Mouse (Mus musculus) stomach, embryonic 15.5 days (tissue): ENCODE measurements around the gene Rps6kc1. TPM values are rescaled to one million over a fixed set of nuclear protein-coding genes. Genes with fewer than 3 reads are reported as not detected.

Experiments used
- polyA plus RNA-seq: library from polyadenylated mRNA; unstranded; fragments of >200 nt; fragmentation: Nextera tagmentation; extraction: Ambion mirVana; gene quantifications from 2 replicates; pipeline ENCODE4 v1.2.1, GENCODE M21; 2015

Gene Rps6kc1
- polyA plus RNA-seq, 1 experiment from 2014 or later: 10.6 TPM

Other genes with a start within 250 kb of the Rps6kc1 start
- 35.1 and 37.5 TPM in 2 replicates for gene Angel2, start 13.3 kb upstream of the Rps6kc1 start, polyA plus RNA-seq
- gene Vash2, start 67.5 kb upstream of the Rps6kc1 start, polyA plus RNA-seq: 18.5 and 20.1 TPM in 2 replicates
- gene Flvcr1, start 114.4 kb upstream of the Rps6kc1 start, polyA plus RNA-seq: 6.4 TPM in 2 replicates
- not detected in 2 replicates for gene Spata45, start 124.9 kb upstream of the Rps6kc1 start, polyA plus RNA-seq
- 11.8 and 15.1 TPM in 2 replicates for gene Tatdn3, start 151.2 kb upstream of the Rps6kc1 start, polyA plus RNA-seq
- 18.3 and 18.6 TPM in 2 replicates for gene Nsl1, start 151.2 kb upstream of the Rps6kc1 start, polyA plus RNA-seq
- gene Batf3, start 186.1 kb upstream of the Rps6kc1 start, polyA plus RNA-seq: 8.3 and 9.8 TPM in 2 replicates